Mouse (Mus musculus) embryonic facial prominence, embryonic 12.5 days (tissue): Measurements from ENCODE around the gene Casc1. TPM values are rescaled to one million over a fixed set of nuclear protein-coding genes. Genes with fewer than 3 reads are reported as not detected.

Source experiments
- ATAC-seq: fragments of 200-750 bp; cut with Nextera tagmentation; 2 replicates; pipeline ENCODE4 v1.8.0; 2017; ENCODE audit not compliant: insufficient number of reproducible peaks, insufficient read depth, low FRiP score, low TSS enrichment
- H3K27ac ChIP-seq: fragments of 300-500 bp; sonication (generic); 2 replicates; pipeline ENCODE4 v1.5.1; 2016; ENCODE audit warnings: mild to moderate bottlenecking
- H3K27me3 ChIP-seq: fragments of 300-500 bp; sonication (generic); 2 replicates; pipeline ENCODE4 v1.6.1; 2016; ENCODE audit warnings: mild to moderate bottlenecking, moderate library complexity
- H3K36me3 ChIP-seq: fragments of 300-500 bp; sonication (generic); 2 replicates; pipeline ENCODE4 v1.6.1; 2016; ENCODE audit warnings: mild to moderate bottlenecking
- H3K4me1 ChIP-seq: fragments of 300-500 bp; sonication (generic); 2 replicates; pipeline ENCODE4 v1.6.1; 2016
- H3K4me2 ChIP-seq: fragments of 300-500 bp; sonication (generic); replicated peaks from 2 replicates; pipeline ENCODE4 v1.6.1; 2016; ENCODE audit warnings: mild to moderate bottlenecking, moderate library complexity
- H3K4me3 ChIP-seq: fragments of 300-500 bp; sonication (generic); 2 replicates; pipeline ENCODE4 v1.5.1; 2016; ENCODE audit warnings: mild to moderate bottlenecking
- H3K9ac ChIP-seq: fragments of 300-500 bp; sonication (generic); 2 replicates; pipeline ENCODE4 v1.6.1; 2016; ENCODE audit warnings: mild to moderate bottlenecking, moderate library complexity
- H3K9me3 ChIP-seq: fragments of 300-500 bp; sonication (generic); 2 replicates; pipeline ENCODE4 v1.6.1; 2016; ENCODE audit warnings: mild to moderate bottlenecking, moderate library complexity
- WGBS: fragments of 180-500 bp; shearing (Covaris S2); methylation state at CpG from one replicate; pipeline ENCODE4 v1.1.7; 2016; 5-methylcytosine and 5-hydroxymethylcytosine counted together
- polyA plus RNA-seq: library from polyadenylated mRNA; unstranded; fragments of >200 nt; fragmentation: Nextera tagmentation; extraction: Ambion mirVana; gene quantifications from 2 replicates; pipeline ENCODE4 v1.2.1, GENCODE M21; 2016

Gene Casc1
- polyA plus RNA-seq, 1 experiment from 2014 or later: 0.35 TPM

GRCm38 (mm10) chr6:145160581-145160980 lies 50.2 kb downstream of the Casc1 start:
- H3K4me1 ChIP-seq: no peaks in the 10 kb centered on the region
- H3K27me3 ChIP-seq: no peaks in the 10 kb centered on the region
- 72% methylated on average over 5 of the region's 5 CpGs for WGBS
- H3K4me3 ChIP-seq: no peak overlapping the region
- H3K27ac ChIP-seq: no peak overlapping the region
- no peak for ATAC-seq
- no peaks in the 10 kb centered on the region for H3K36me3 ChIP-seq
- H3K9me3 ChIP-seq: no peaks in the 10 kb centered on the region
- H3K9ac ChIP-seq: no peak overlapping the region
- H3K4me2 ChIP-seq: no peak overlapping the region

GRCm38 (mm10) chr6:145158619-145159018 lies 52.2 kb downstream of the Casc1 start:
- no peaks in the 10 kb centered on the region for H3K36me3 ChIP-seq
- no peak for ATAC-seq
- H3K4me2 ChIP-seq: no peak overlapping the region
- H3K27ac ChIP-seq: no peak overlapping the region
- no peaks in the 10 kb centered on the region for H3K4me1 ChIP-seq
- H3K27me3 ChIP-seq: no peaks in the 10 kb centered on the region
- no peaks in the 10 kb centered on the region for H3K9me3 ChIP-seq
- 70% methylated on average over 4 of the region's 4 CpGs for WGBS
- H3K9ac ChIP-seq: no peak overlapping the region
- no peak overlapping the region for H3K4me3 ChIP-seq

- ATAC-seq: no peak
- no peaks in the 10 kb centered on the region for H3K27me3 ChIP-seq
- H3K36me3 ChIP-seq: no peaks in the 10 kb centered on the region
- 48% methylated on average over 9 of the region's 9 CpGs for WGBS
- no peak overlapping the region for H3K4me2 ChIP-seq
- no peaks in the 10 kb centered on the region for H3K9me3 ChIP-seq
- H3K9ac ChIP-seq: no peak overlapping the region
- H3K4me1 ChIP-seq: no peaks in the 10 kb centered on the region
- no peak overlapping the region for H3K27ac ChIP-seq
- H3K4me3 ChIP-seq: no peak overlapping the region
Measured at GRCm38 (mm10) chr6:145149054-145149453, 61.8 kb downstream of the Casc1 start.

- no peak for ATAC-seq
- WGBS: 81% methylated on average over 16 of the region's 16 CpGs
- no peak overlapping the region for H3K27ac ChIP-seq
- H3K36me3 ChIP-seq: no peaks in the 10 kb centered on the region
- H3K9me3 ChIP-seq: no peaks in the 10 kb centered on the region
- H3K4me1 ChIP-seq: no peaks in the 10 kb centered on the region
- no peak overlapping the region for H3K9ac ChIP-seq
- H3K4me3 ChIP-seq: no peak overlapping the region
- no peak overlapping the region for H3K4me2 ChIP-seq
- H3K27me3 ChIP-seq: no peaks in the 10 kb centered on the region
Measured at GRCm38 (mm10) chr6:145147716-145148115, 63.1 kb downstream of the Casc1 start.

GRCm38 (mm10) chr6:145145173-145145572 lies 65.6 kb downstream of the Casc1 start:
- Histone ChIP-seq H3K36me3 (no peaks in the 10 kb centered on the region), H3K9me3 (no peaks in the 10 kb centered on the region), H3K27me3 (no peaks in the 10 kb centered on the region), H3K4me1 (no peaks in the 10 kb centered on the region), H3K4me3 (no peak overlapping the region), H3K4me2 (no peak overlapping the region), H3K9ac (no peak overlapping the region), H3K27ac (no peak overlapping the region)
- 68% methylated on average over 7 of the region's 7 CpGs for WGBS
- ATAC-seq: no peak

GRCm38 (mm10) chr6:145141827-145142226 lies 69.0 kb downstream of the Casc1 start:
- Histone ChIP-seq H3K36me3 (no peaks in the 10 kb centered on the region), H3K27me3 (no peaks in the 10 kb centered on the region), H3K4me3 (no peak overlapping the region), H3K4me1 (no peaks in the 10 kb centered on the region), H3K4me2 (no peak overlapping the region), H3K9me3 (no peaks in the 10 kb centered on the region), H3K27ac (no peak overlapping the region), H3K9ac (no peak overlapping the region)
- WGBS: 91% methylated on average over 12 of the region's 12 CpGs
- ATAC-seq: no peak

GRCm38 (mm10) chr6:145140706-145141105 lies 70.1 kb downstream of the Casc1 start:
- Histone ChIP-seq H3K9ac (no peak overlapping the region), H3K27me3 (no peaks in the 10 kb centered on the region), H3K9me3 (no peaks in the 10 kb centered on the region), H3K36me3 (no peaks in the 10 kb centered on the region), H3K4me1 (no peaks in the 10 kb centered on the region), H3K4me2 (no peak overlapping the region), H3K27ac (no peak overlapping the region), H3K4me3 (no peak overlapping the region)
- 68% methylated on average over 11 of the region's 11 CpGs for WGBS
- ATAC-seq: no peak

GRCm38 (mm10) chr6:145139776-145140475 lies 70.9 kb downstream of the Casc1 start:
- WGBS: 81% methylated on average over 11 of the region's 11 CpGs

GRCm38 (mm10) chr6:145139236-145139635 lies 71.6 kb downstream of the Casc1 start:
- Histone ChIP-seq H3K4me2 (no peak overlapping the region), H3K9me3 (no peaks in the 10 kb centered on the region), H3K27me3 (no peaks in the 10 kb centered on the region), H3K4me1 (no peaks in the 10 kb centered on the region), H3K36me3 (no peaks in the 10 kb centered on the region), H3K9ac (no peak overlapping the region), H3K4me3 (no peak overlapping the region), H3K27ac (no peak overlapping the region)
- WGBS: 87% methylated on average over 13 of the region's 13 CpGs
- ATAC-seq: no peak

More at GRCm38 (mm10) chr6:145139776-145140475, 70.9 kb downstream of the Casc1 start:
- Histone ChIP-seq H3K9me3 (no peaks in the 10 kb centered on the region), H3K27me3 (no peaks in the 10 kb centered on the region), H3K9ac (no peak overlapping the region), H3K4me3 (no peak overlapping the region), H3K4me2 (no peak overlapping the region), H3K36me3 (no peaks in the 10 kb centered on the region), H3K4me1 (no peaks in the 10 kb centered on the region), H3K27ac (no peak overlapping the region)
- ATAC-seq: no peak

GRCm38 (mm10) chr6:145136831-145137230 lies 74.0 kb downstream of the Casc1 start:
- Histone ChIP-seq H3K27ac (no peak overlapping the region), H3K36me3 (no peaks in the 10 kb centered on the region), H3K4me2 (no peak overlapping the region), H3K4me1 (peaks cover 3% of the 10 kb centered on the region; the same call in 1 of the 2 replicates), H3K9ac (no peak overlapping the region), H3K4me3 (no peak overlapping the region), H3K9me3 (no peaks in the 10 kb centered on the region), H3K27me3 (no peaks in the 10 kb centered on the region)
- no peak for ATAC-seq
- 91% methylated on average over 5 of the region's 5 CpGs for WGBS

GRCm38 (mm10) chr6:145135804-145136203 lies 75.0 kb downstream of the Casc1 start:
- no peaks in the 10 kb centered on the region for H3K36me3 ChIP-seq
- WGBS: 37% methylated on average over 9 of the region's 9 CpGs
- no peak for ATAC-seq

GRCm38 (mm10) chr6:145135295-145135694 lies 75.5 kb downstream of the Casc1 start:
- no peak for ATAC-seq
- Histone ChIP-seq H3K4me3 (no peak overlapping the region), H3K4me2 (no peak overlapping the region), H3K27ac (no peak overlapping the region), H3K36me3 (no peaks in the 10 kb centered on the region), H3K4me1 (peaks cover 3% of the 10 kb centered on the region; the same call in 1 of the 2 replicates), H3K27me3 (no peaks in the 10 kb centered on the region), H3K9ac (no peak overlapping the region), H3K9me3 (no peaks in the 10 kb centered on the region)
- WGBS: 71% methylated on average over 3 of the region's 3 CpGs

More at GRCm38 (mm10) chr6:145135804-145136203, 75.0 kb downstream of the Casc1 start:
- Histone ChIP-seq H3K4me1 (peaks cover 3% of the 10 kb centered on the region; the same call in 1 of the 2 replicates), H3K4me3 (no peak overlapping the region), H3K27me3 (no peaks in the 10 kb centered on the region), H3K9me3 (no peaks in the 10 kb centered on the region), H3K4me2 (no peak overlapping the region), H3K27ac (no peak overlapping the region), H3K9ac (no peak overlapping the region)
